Mouse (Mus musculus): Measurements from ENCODE around the gene Apobec3. TPM values are rescaled to one million over a fixed set of nuclear protein-coding genes. Genes with fewer than 3 reads are reported as not detected.

Apobec3 gene
- polyA plus RNA-seq, 1 experiment from 2014 or later = 13.5 TPM

GRCm38 (mm10) chr15:79943584-79943983 is 52.1 kb downstream of the Apobec3 start:
- 0 out of 2 replicates have a peak, but pooled peaks cover 3% of the 10 kb centered on the region for H3K4me1 ChIP-seq
- no peak for ATAC-seq (ENCODE audit: low FRiP score, low read depth)
- H3K27me3 ChIP-seq = 0 out of 2 replicates have a peak, but pooled peaks cover 7% of the 10 kb centered on the region
- no peak overlapping the region for H3K27ac ChIP-seq
- H3K36me3 ChIP-seq = no peaks in the 10 kb centered on the region
- H3K9me3 ChIP-seq = no peaks in the 10 kb centered on the region
- H3K9ac ChIP-seq = no peak overlapping the region
- WGBS = 84% methylated on average over 3 of the region's 3 CpGs
- H3K4me3 ChIP-seq = no peak overlapping the region
- no peak overlapping the region for H3K4me2 ChIP-seq (replicated peaks)

- no peak overlapping the region for H3K4me3 ChIP-seq
- H3K9ac ChIP-seq = no peak overlapping the region
- no peak for ATAC-seq (ENCODE audit: low FRiP score, low read depth)
- H3K36me3 ChIP-seq = no peaks in the 10 kb centered on the region
- WGBS = 74% methylated on average over 5 of the region's 5 CpGs
- H3K27ac ChIP-seq = no peak overlapping the region
- no peak overlapping the region for H3K4me2 ChIP-seq (replicated peaks)
- peaks cover 11% of the 10 kb centered on the region for H3K4me1 ChIP-seq
- no peaks in the 10 kb centered on the region for H3K9me3 ChIP-seq
- 0 out of 2 replicates have a peak, but pooled peaks cover 7% of the 10 kb centered on the region for H3K27me3 ChIP-seq
Measured at GRCm38 (mm10) chr15:79944948-79945347, 53.5 kb downstream of the Apobec3 start.

- Histone ChIP-seq H3K4me1 (peaks cover 22% of the 10 kb centered on the region), H3K27me3 (0 out of 2 replicates have a peak, but pooled peaks cover 7% of the 10 kb centered on the region), H3K4me3 (no peak overlapping the region), H3K36me3 (no peaks in the 10 kb centered on the region), H3K9ac (no peak overlapping the region), H3K4me2 (replicated peaks) (no peak overlapping the region), H3K9me3 (no peaks in the 10 kb centered on the region), H3K27ac (no peak overlapping the region)
- ATAC-seq (ENCODE audit: low FRiP score, low read depth) = peak; percentile 84
- 9% methylated on average over 4 of the region's 4 CpGs for WGBS
Measured at GRCm38 (mm10) chr15:79946022-79946421, 54.6 kb downstream of the Apobec3 start.

GRCm38 (mm10) chr15:79946790-79947189 is 55.3 kb downstream of the Apobec3 start:
- peaks cover 30% of the 10 kb centered on the region for H3K4me1 ChIP-seq
- H3K27me3 ChIP-seq = 0 out of 2 replicates have a peak, but pooled peaks cover 5% of the 10 kb centered on the region
- no peak overlapping the region for H3K4me2 ChIP-seq (replicated peaks)
- H3K9ac ChIP-seq = no peak overlapping the region
- H3K36me3 ChIP-seq = no peaks in the 10 kb centered on the region
- 60% methylated on average over 9 of the region's 9 CpGs for WGBS
- H3K9me3 ChIP-seq = no peaks in the 10 kb centered on the region
- H3K4me3 ChIP-seq = no peak overlapping the region
- ATAC-seq (ENCODE audit: low FRiP score, low read depth) = no peak
- no peak overlapping the region for H3K27ac ChIP-seq

- H3K27ac ChIP-seq = no peak overlapping the region
- H3K27me3 ChIP-seq = 0 out of 2 replicates have a peak, but pooled peaks cover 5% of the 10 kb centered on the region
- no peak overlapping the region for H3K4me2 ChIP-seq (replicated peaks)
- no peak overlapping the region for H3K9ac ChIP-seq
- 76% methylated on average over 6 of the region's 6 CpGs for WGBS
- H3K36me3 ChIP-seq = no peaks in the 10 kb centered on the region
- no peak for ATAC-seq (ENCODE audit: low FRiP score, low read depth)
- peaks cover 39% of the 10 kb centered on the region for H3K4me1 ChIP-seq
- no peaks in the 10 kb centered on the region for H3K9me3 ChIP-seq
- H3K4me3 ChIP-seq = no peak overlapping the region
Measured at GRCm38 (mm10) chr15:79947681-79948080, 56.2 kb downstream of the Apobec3 start.

- Histone ChIP-seq H3K4me2 (replicated peaks) (peak overlapping the region; percentile 69), H3K9me3 (no peaks in the 10 kb centered on the region), H3K4me1 (peaks cover 40% of the 10 kb centered on the region), H3K36me3 (no peaks in the 10 kb centered on the region), H3K27me3 (no peaks in the 10 kb centered on the region), H3K4me3 (peak overlapping the region; percentile 34), H3K27ac (peak overlapping the region; percentile 62; the same call in 1 of the 2 replicates), H3K9ac (peak overlapping the region; percentile 55)
- ATAC-seq (ENCODE audit: low FRiP score, low read depth) = peak; percentile 48
- WGBS = 2% methylated on average over 24 of the region's 24 CpGs
Measured at GRCm38 (mm10) chr15:79950250-79951025, 59.0 kb downstream of the Apobec3 start.

GRCm38 (mm10) chr15:79951226-79951625 is 59.8 kb downstream of the Apobec3 start:
- Histone ChIP-seq H3K4me2 (replicated peaks) (peak overlapping the region; percentile 69), H3K36me3 (no peaks in the 10 kb centered on the region), H3K27ac (peak overlapping the region; percentile 62), H3K4me1 (peaks cover 39% of the 10 kb centered on the region), H3K9me3 (no peaks in the 10 kb centered on the region), H3K4me3 (no peak overlapping the region), H3K9ac (no peak overlapping the region; the same call in 1 of the 2 replicates), H3K27me3 (no peaks in the 10 kb centered on the region)
- no peak for ATAC-seq (ENCODE audit: low FRiP score, low read depth)
- WGBS = 65% methylated on average over 6 of the region's 6 CpGs

- H3K27ac ChIP-seq = peak overlapping the region; percentile 62
- peaks cover 37% of the 10 kb centered on the region for H3K4me1 ChIP-seq
- ATAC-seq (ENCODE audit: low FRiP score, low read depth) = 0 out of 2 replicates have a peak, but pooled peaks have one; percentile 38
- H3K4me3 ChIP-seq = no peak overlapping the region
- no peak overlapping the region; the same call in 1 of the 2 replicates for H3K9ac ChIP-seq
- no peaks in the 10 kb centered on the region for H3K27me3 ChIP-seq
- H3K36me3 ChIP-seq = no peaks in the 10 kb centered on the region
- 28% methylated on average over 14 of the region's 14 CpGs for WGBS
- H3K9me3 ChIP-seq = no peaks in the 10 kb centered on the region
- peak overlapping the region; percentile 37 for H3K4me2 ChIP-seq (replicated peaks)
Measured at GRCm38 (mm10) chr15:79951730-79952503, 60.5 kb downstream of the Apobec3 start.

- H3K4me2 ChIP-seq (replicated peaks) = no peak overlapping the region
- WGBS = 52% methylated on average over 11 of the region's 11 CpGs
- peak overlapping the region; percentile 62; the same call in 1 of the 2 replicates for H3K27ac ChIP-seq
- peaks cover 37% of the 10 kb centered on the region for H3K4me1 ChIP-seq
- no peaks in the 10 kb centered on the region for H3K9me3 ChIP-seq
- H3K36me3 ChIP-seq = no peaks in the 10 kb centered on the region
- H3K9ac ChIP-seq = no peak overlapping the region; the same call in 1 of the 2 replicates
- no peaks in the 10 kb centered on the region for H3K27me3 ChIP-seq
- 0 out of 2 replicates have a peak, but pooled peaks have one; percentile 9 for ATAC-seq (ENCODE audit: low FRiP score, low read depth)
- H3K4me3 ChIP-seq = no peak overlapping the region
Measured at GRCm38 (mm10) chr15:79952504-79953231, 61.2 kb downstream of the Apobec3 start.

GRCm38 (mm10) chr15:79953470-79953869 is 62.0 kb downstream of the Apobec3 start:
- no peak for ATAC-seq (ENCODE audit: low FRiP score, low read depth)
- WGBS = 68% methylated on average over 7 of the region's 7 CpGs
- H3K4me2 ChIP-seq (replicated peaks) = no peak overlapping the region

GRCm38 (mm10) chr15:79956559-79956958 is 65.1 kb downstream of the Apobec3 start:
- no peaks in the 10 kb centered on the region for H3K36me3 ChIP-seq
- no peak for ATAC-seq (ENCODE audit: low FRiP score, low read depth)
- H3K27ac ChIP-seq = no peak overlapping the region
- H3K9ac ChIP-seq = no peak overlapping the region
- no peak overlapping the region for H3K4me2 ChIP-seq (replicated peaks)
- H3K4me3 ChIP-seq = no peak overlapping the region
- H3K9me3 ChIP-seq = no peaks in the 10 kb centered on the region
- peaks cover 13% of the 10 kb centered on the region for H3K4me1 ChIP-seq
- no peaks in the 10 kb centered on the region for H3K27me3 ChIP-seq
- WGBS = 87% methylated on average over 8 of the region's 8 CpGs

More at GRCm38 (mm10) chr15:79953470-79953869, 62.0 kb downstream of the Apobec3 start:
- Histone ChIP-seq H3K4me3 (no peak overlapping the region), H3K9me3 (no peaks in the 10 kb centered on the region), H3K27me3 (no peaks in the 10 kb centered on the region), H3K36me3 (no peaks in the 10 kb centered on the region), H3K4me1 (peaks cover 37% of the 10 kb centered on the region), H3K27ac (no peak overlapping the region), H3K9ac (0 out of 2 replicates have a peak overlapping the region, but pooled peaks have one; percentile 19)
